Mouse (Mus musculus) mesoderm, embryonic 11.5 days (tissue): ENCODE results near the gene Dcun1d3.
A peak's percentile ranks its signal among the peaks of the same experiment; 100 is the strongest.

Experiments
- DNase-seq: peaks from one replicate; pipeline ENCODE4 v3.0.0-alpha.2; 2012; ENCODE audit warnings: low read depth, low spot score

The Dcun1d3 gene

GRCm38 (mm10) chr7:119873050-119873449, 23.0 kb downstream of the Dcun1d3 start:
- DNase-seq: no peak

GRCm38 (mm10) chr7:119872204-119872603, 23.9 kb downstream of the Dcun1d3 start:
- no peak for DNase-seq

GRCm38 (mm10) chr7:119866136-119866535, 30.0 kb downstream of the Dcun1d3 start:
- no peak for DNase-seq

GRCm38 (mm10) chr7:119864500-119864899, 31.6 kb downstream of the Dcun1d3 start:
- no peak for DNase-seq

- DNase-seq: no peak
These were observed 33.9 kb downstream of the Dcun1d3 start for GRCm38 (mm10) chr7:119862167-119862566.

- DNase-seq: peak; percentile 62
These were observed 34.6 kb downstream of the Dcun1d3 start for GRCm38 (mm10) chr7:119861335-119862091.

GRCm38 (mm10) chr7:119860971-119861334, 35.1 kb downstream of the Dcun1d3 start:
- no peak for DNase-seq

- DNase-seq: no peak
These were observed 35.5 kb downstream of the Dcun1d3 start for GRCm38 (mm10) chr7:119860554-119860953.

GRCm38 (mm10) chr7:119860116-119860515, 36.0 kb downstream of the Dcun1d3 start:
- no peak for DNase-seq

GRCm38 (mm10) chr7:119859476-119859875, 36.6 kb downstream of the Dcun1d3 start:
- DNase-seq: no peak

- no peak for DNase-seq
These were observed 41.1 kb downstream of the Dcun1d3 start for GRCm38 (mm10) chr7:119855031-119855430.

- no peak for DNase-seq
These were observed 41.7 kb downstream of the Dcun1d3 start for GRCm38 (mm10) chr7:119854362-119854761.

GRCm38 (mm10) chr7:119853186-119853585, 42.9 kb downstream of the Dcun1d3 start:
- DNase-seq: no peak

GRCm38 (mm10) chr7:119852494-119852893, 43.6 kb downstream of the Dcun1d3 start:
- no peak for DNase-seq

GRCm38 (mm10) chr7:119850737-119851136, 45.4 kb downstream of the Dcun1d3 start:
- DNase-seq: no peak

- peak; percentile 64 for DNase-seq
These were observed 47.0 kb downstream of the Dcun1d3 start for GRCm38 (mm10) chr7:119849096-119849495.

- no peak for DNase-seq
These were observed 48.7 kb downstream of the Dcun1d3 start for GRCm38 (mm10) chr7:119847396-119847795.

- no peak for DNase-seq
These were observed 50.6 kb downstream of the Dcun1d3 start for GRCm38 (mm10) chr7:119845541-119845940.

GRCm38 (mm10) chr7:119841820-119842449, 54.2 kb downstream of the Dcun1d3 start:
- no peak for DNase-seq

GRCm38 (mm10) chr7:119835996-119836777, 59.9 kb downstream of the Dcun1d3 start:
- no peak for DNase-seq

- no peak for DNase-seq
These were observed 60.7 kb downstream of the Dcun1d3 start for GRCm38 (mm10) chr7:119835371-119835770.

GRCm38 (mm10) chr7:119808723-119809122, 87.4 kb downstream of the Dcun1d3 start:
- DNase-seq: no peak
